In genomic region chr13:63913136-63913535, GRCm38 (mm10) we compare ENCODE assay signal across 31 mouse cellular contexts.
"Had no signal": no experiment of that assay in that cellular context is flagged by ENCODE, and none has a peak within 500 bp of the region (broad histone marks: within the 10 kb centered on the region; RNA-seq: fewer than 3 reads in every experiment).

No protein-coding gene starts in this region.

- H3K27ac ChIP-seq: limb, embryonic 10.5 days; limb, embryonic 12.5 days; limb, embryonic 13.5 days; limb, embryonic 15.5 days; liver, embryonic 12.5 days; liver, embryonic 13.5 days; liver, embryonic 14.5 days; liver, embryonic 15.5 days; macrophage; midbrain, embryonic 10.5 days; midbrain, embryonic 12.5 days; midbrain, embryonic 13.5 days; midbrain, embryonic 15.5 days; neural tube, embryonic 12.5 days had no signal

- H3K4me2 ChIP-seq: limb, embryonic 12.5 days; limb, embryonic 13.5 days; limb, embryonic 15.5 days; liver, embryonic 11.5 days; liver, embryonic 12.5 days; liver, embryonic 13.5 days; liver, embryonic 15.5 days; lung, embryonic 14.5 days; lung, embryonic 15.5 days; midbrain, embryonic 11.5 days; midbrain, embryonic 12.5 days; midbrain, embryonic 13.5 days; midbrain, embryonic 15.5 days; neural tube, embryonic 12.5 days had no signal

- H3K4me3 ChIP-seq: limb, embryonic 10.5 days; limb, embryonic 12.5 days; limb, embryonic 13.5 days; limb, embryonic 15.5 days; liver, embryonic 12.5 days; liver, embryonic 13.5 days; liver, embryonic 15.5 days; lung, embryonic 15.5 days; megakaryocyte, embryonic 14.5 days; midbrain, embryonic 10.5 days; midbrain, embryonic 12.5 days; midbrain, embryonic 13.5 days; midbrain, embryonic 15.5 days; myocyte; neural tube, embryonic 12.5 days had no signal

- DNase-seq: left cerebral cortex, postnatal 4 days; liver; liver, embryonic 13.5 days; liver, postnatal 0 days; lung, adult 18-20 months; lung, embryonic 14.5 days; lung, postnatal 10 days; lung, postnatal 14 days; lung, postnatal 36 days; lung, postnatal 4 days; midbrain, embryonic 14.5 days had no signal

- H3K9me3 ChIP-seq: limb, embryonic 10.5 days; limb, embryonic 12.5 days; limb, embryonic 13.5 days; limb, embryonic 15.5 days; liver, embryonic 12.5 days; liver, embryonic 13.5 days; liver, embryonic 15.5 days; lung, embryonic 15.5 days; megakaryocyte, embryonic 14.5 days; midbrain, embryonic 10.5 days; midbrain, embryonic 12.5 days; midbrain, embryonic 13.5 days; midbrain, embryonic 15.5 days; neural tube, embryonic 12.5 days had no signal

- ATAC-seq: liver, embryonic 12.5 days; liver, postnatal 0 days; lung, postnatal 0 days; midbrain, embryonic 13.5 days; midbrain, embryonic 15.5 days; midbrain, embryonic 16.5 days had no signal

- H3K36me3 ChIP-seq: limb, embryonic 10.5 days; limb, embryonic 12.5 days; limb, embryonic 13.5 days; limb, embryonic 15.5 days; liver, embryonic 12.5 days; liver, embryonic 13.5 days; liver, embryonic 15.5 days; lung, embryonic 15.5 days; midbrain, embryonic 10.5 days; midbrain, embryonic 12.5 days; midbrain, embryonic 13.5 days; midbrain, embryonic 15.5 days; neural tube, embryonic 12.5 days had no signal

- H3K9ac ChIP-seq: limb, embryonic 12.5 days; limb, embryonic 13.5 days; limb, embryonic 15.5 days; liver, embryonic 12.5 days; liver, embryonic 13.5 days; liver, embryonic 14.5 days; liver, embryonic 15.5 days; liver, postnatal 0 days; lung, embryonic 14.5 days; lung, embryonic 15.5 days; midbrain, embryonic 12.5 days; midbrain, embryonic 13.5 days; midbrain, embryonic 15.5 days; neural tube, embryonic 12.5 days had no signal

- H3K27me3 ChIP-seq: limb, embryonic 12.5 days; limb, embryonic 13.5 days; limb, embryonic 15.5 days; liver, embryonic 12.5 days; liver, embryonic 13.5 days; liver, embryonic 15.5 days; lung, embryonic 15.5 days; megakaryocyte, embryonic 14.5 days; neural tube, embryonic 12.5 days had no signal

- H3K4me1 ChIP-seq: megakaryocyte, embryonic 14.5 days had no signal
